Mouse (Mus musculus) left cerebral cortex, postnatal 25 days (tissue): Measurements from ENCODE around the gene Ddx42. TPM values are rescaled to one million over a fixed set of nuclear protein-coding genes. Genes with fewer than 3 reads are reported as not detected.
"Not testable (repeated sequence)": the region's sequence is repeated elsewhere in the genome, so short reads cannot be mapped to it uniquely, and the experiment has no call there.

Source experiments
- DNase-seq, 2 experiments: peaks; one replicate each; pipeline ENCODE4 v3.0.0; 2022; ENCODE audit warnings: low spot score in 2 of 2, mixed read lengths in 1 of 2
- intact Hi-C: fragments of 180-260 bp; cut with DNase I; formaldehyde crosslinking; loops from one replicate; pipeline ENCODE4 v1.15.1; 2025
- total RNA-seq, 2 experiments: library from RNA; stranded (reverse); gene quantifications; 2 replicates each; pipeline ENCODE4 v1.2.3; 2021

Gene Ddx42
- total RNA-seq, 2 experiments from 2014 or later: 64.1 to 68.2 TPM

- intact Hi-C loops, DNase-seq: not testable (repeated sequence)
Measured at GRCm38 (mm10) chr11:106199997-106200396, 16.7 kb upstream of the Ddx42 start.

- intact Hi-C loops: no loop called here
- no peak for DNase-seq
Measured at GRCm38 (mm10) chr11:106200756-106201155, 16.0 kb upstream of the Ddx42 start.

GRCm38 (mm10) chr11:106201337-106202122 lies 15.2 kb upstream of the Ddx42 start:
- intact Hi-C loops: no loop called here
- DNase-seq: no peak

GRCm38 (mm10) chr11:106202123-106202465 lies 14.6 kb upstream of the Ddx42 start, which contains the start of gene Strada:
Gene Strada, minus strand, starts transcription at chr11:106202168.
- intact Hi-C loops: no loop called here
- no peak for DNase-seq

GRCm38 (mm10) chr11:106212771-106213170 lies 4.0 kb upstream of the Ddx42 start:
- no peak for DNase-seq

GRCm38 (mm10) chr11:106214856-106215255 lies 1.9 kb upstream of the Ddx42 start:
- DNase-seq: no peak
- intact Hi-C loops: loop anchor here (5.0 kb wide), 1 partner anchor 42 kb away; the partner anchor contains the start of genes Ftsj3 and Psmc5

More at GRCm38 (mm10) chr11:106212771-106213170, 4.0 kb upstream of the Ddx42 start:
- intact Hi-C loops: no loop called here

- intact Hi-C loops: loop anchor here (5.0 kb wide), 1 partner anchor 42 kb away; the partner anchor contains the start of genes Ftsj3 and Psmc5
- no peak for DNase-seq
Measured at GRCm38 (mm10) chr11:106215450-106215859, 1.3 kb upstream of the Ddx42 start.

GRCm38 (mm10) chr11:106215927-106216729 lies 598 bp upstream of the Ddx42 start, which contains the start of gene Ccdc47:
Gene Ccdc47, minus strand, starts transcription at chr11:106216344.
- intact Hi-C loops: loop anchor here (2.0 to 5.0 kb wide), 3 partner anchors 23 to 55 kb away; partner anchors contain the start of genes Ftsj3, Gm10840, Limd2 and Psmc5
- peak; percentile 96 to 100 for DNase-seq

GRCm38 (mm10) chr11:106220603-106221002 lies 3.9 kb downstream of the Ddx42 start:
- DNase-seq: no peak
- intact Hi-C loops: no loop called here

GRCm38 (mm10) chr11:106233978-106234377 lies 17.3 kb downstream of the Ddx42 start:
- intact Hi-C loops, DNase-seq: not testable (repeated sequence)

GRCm38 (mm10) chr11:106246834-106247233 lies 30.1 kb downstream of the Ddx42 start:
- DNase-seq: no peak
- intact Hi-C loops: no loop called here

GRCm38 (mm10) chr11:106249326-106249725 lies 32.6 kb downstream of the Ddx42 start:
- DNase-seq: no peak
- intact Hi-C loops: no loop called here

- intact Hi-C loops: loop anchor here (5.0 kb wide), 1 partner anchor 37 kb away; the partner anchor contains the start of genes Ccdc47 and Ddx42
Measured at GRCm38 (mm10) chr11:106254767-106255166, 38.0 kb downstream of the Ddx42 start.

GRCm38 (mm10) chr11:106255174-106255573 lies 38.4 kb downstream of the Ddx42 start:
- intact Hi-C loops: loop anchor here (5.0 kb wide), 1 partner anchor 38 kb away; the partner anchor contains the start of genes Ccdc47 and Ddx42
- DNase-seq: peak in 1 of 2 experiments; percentile 25

More at GRCm38 (mm10) chr11:106254767-106255166, 38.0 kb downstream of the Ddx42 start:
- no peak for DNase-seq

- DNase-seq: peak; percentile 98 to 99
- intact Hi-C loops: loop anchor here (2.0 to 5.0 kb wide), 2 partner anchors 17 to 39 kb away; partner anchors contain the start of genes Ccdc47, Ddx42 and Smarcd2
Measured at GRCm38 (mm10) chr11:106255685-106256451, 39.1 kb downstream of the Ddx42 start, which contains the start of the genes Ftsj3 and Psmc5. Gene Ftsj3, minus strand, starts transcription at chr11:106256079. Gene Psmc5, plus strand, starts transcription at chr11:106256154.

- intact Hi-C loops: loop anchor here (2.0 to 5.0 kb wide), 2 partner anchors 16 to 39 kb away; partner anchors contain the start of genes Ccdc47, Ddx42 and Smarcd2
- peak in 1 of 2 experiments; percentile 38 for DNase-seq
Measured at GRCm38 (mm10) chr11:106256775-106257174, 40.0 kb downstream of the Ddx42 start.

GRCm38 (mm10) chr11:106260826-106261450 lies 44.2 kb downstream of the Ddx42 start:
- DNase-seq: no peak
- intact Hi-C loops: no loop called here

- intact Hi-C loops: no loop called here
- DNase-seq: no peak
Measured at GRCm38 (mm10) chr11:106263963-106264362, 47.2 kb downstream of the Ddx42 start.
